Mouse (Mus musculus): ENCODE data around the gene Pou6f2.

DNA sequence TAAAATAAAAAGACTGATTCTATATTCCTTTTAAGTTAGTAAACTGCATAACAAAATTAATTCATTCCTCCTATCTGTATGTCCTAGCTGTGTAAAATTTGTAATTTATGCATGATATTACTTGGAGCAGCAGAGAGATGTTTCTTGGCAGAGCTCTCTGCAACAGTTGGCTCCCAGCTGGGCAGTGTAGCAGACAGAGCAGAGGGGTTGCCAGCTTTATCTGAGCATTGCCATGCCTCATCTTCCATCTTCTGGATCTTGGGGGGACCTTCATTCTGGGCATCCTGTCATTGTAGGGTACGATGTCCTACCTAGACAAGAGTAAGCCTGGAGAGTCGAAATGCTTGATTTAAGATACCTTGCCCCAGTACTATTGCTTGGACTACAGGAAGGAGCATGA, 277.1 kb downstream of the Pou6f2 start:
- TF ChIP-seq POLR2A (IDR thresholded peaks at IDR 0.05; ENCODE audit: control insufficient read depth, low read depth, low read length) (no peak), CTCF (IDR thresholded peaks at IDR 0.05; ENCODE audit: control insufficient read depth, insufficient read depth, insufficient replicate concordance, low read depth, low read length) (no peak)
